Mouse (Mus musculus) intestine, embryonic 16.5 days (tissue): ENCODE data around the gene Sema3a. TPM values are rescaled to one million over a fixed set of nuclear protein-coding genes. Genes with fewer than 3 reads are reported as not detected.
"Not testable (repeated sequence)": the region's sequence is repeated elsewhere in the genome, so short reads cannot be mapped to it uniquely, and the experiment has no call there.

ENCODE experiments used
- ATAC-seq: fragments of 200-750 bp; cut with Nextera tagmentation; 2 replicates; pipeline ENCODE4 v1.8.0; 2017; ENCODE audit warnings: moderate TSS enrichment, moderate library complexity
- H3K27ac ChIP-seq: fragments of 300-500 bp; sonication (generic); 2 replicates; pipeline ENCODE4 v1.5.1; 2014; ENCODE audit warnings: mild to moderate bottlenecking, low read length
- H3K27me3 ChIP-seq: fragments of 300-500 bp; sonication (generic); replicated peaks from 2 replicates; pipeline ENCODE4 v1.6.1; 2014; ENCODE audit warnings: low read length, control low read depth, mixed read lengths; ENCODE audit not compliant: control insufficient read depth, insufficient read depth
- H3K36me3 ChIP-seq: fragments of 300-500 bp; sonication (generic); 2 replicates; pipeline ENCODE4 v1.6.1; 2014; ENCODE audit warnings: low read length, control low read depth; ENCODE audit not compliant: control insufficient read depth, insufficient read depth
- H3K4me1 ChIP-seq: fragments of 300-500 bp; sonication (generic); 2 replicates; pipeline ENCODE4 v1.6.1; 2014; ENCODE audit warnings: low read length, control low read depth, mixed read lengths; ENCODE audit not compliant: control insufficient read depth, insufficient read depth
- H3K4me2 ChIP-seq: fragments of 300-500 bp; sonication (generic); 2 replicates; pipeline ENCODE4 v1.6.1; 2014; ENCODE audit warnings: low read depth, low read length, control low read depth
- H3K4me3 ChIP-seq: fragments of 300-500 bp; sonication (generic); 2 replicates; pipeline ENCODE4 v1.5.1; 2014; ENCODE audit warnings: mild to moderate bottlenecking, low read length
- H3K9ac ChIP-seq: fragments of 300-500 bp; sonication (generic); 2 replicates; pipeline ENCODE4 v1.6.1; 2014; ENCODE audit warnings: low read depth, low read length
- H3K9me3 ChIP-seq: fragments of 300-500 bp; sonication (generic); 2 replicates; pipeline ENCODE4 v1.6.1; 2016; ENCODE audit warnings: low read length, control low read depth; ENCODE audit not compliant: control insufficient read depth
- WGBS: fragments of 180-500 bp; shearing (Covaris S2); extraction: QIAGEN DNeasy Blood & Tissue Kit; methylation state at CpG from one replicate; pipeline ENCODE4 v1.1.7; 2014; 5-methylcytosine and 5-hydroxymethylcytosine counted together
- polyA plus RNA-seq: library from polyadenylated mRNA; unstranded; fragments of >200 nt; fragmentation: Nextera tagmentation; extraction: Ambion mirVana; gene quantifications from 2 replicates; pipeline ENCODE4 v1.2.1, GENCODE M21; 2015

The Sema3a gene
- polyA plus RNA-seq, 1 experiment from 2014 or later, result 11.1 TPM

DNA sequence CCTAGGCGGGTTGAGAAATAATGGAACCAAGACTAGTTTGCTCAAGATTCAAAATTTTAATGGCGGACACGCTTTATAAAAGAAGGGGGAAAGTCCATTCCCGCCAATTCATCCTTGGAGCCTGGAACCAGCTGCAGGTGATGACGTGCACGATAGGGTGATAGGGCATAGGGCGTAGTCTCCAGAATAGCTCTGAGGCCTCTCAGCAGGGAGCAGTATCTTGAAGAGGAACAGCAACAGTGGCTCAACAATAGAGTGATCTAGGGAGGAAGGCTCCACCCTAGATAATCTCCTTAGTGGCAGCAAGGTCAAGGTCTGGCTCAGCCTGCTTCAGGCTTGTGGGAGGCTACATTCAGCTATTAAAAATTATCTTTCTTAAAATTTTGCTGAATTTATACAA, 489.4 kb downstream of the Sema3a start:
- not testable (repeated sequence) for H3K4me1 ChIP-seq, H3K27me3 ChIP-seq, ATAC-seq, H3K9ac ChIP-seq, H3K9me3 ChIP-seq, H3K27ac ChIP-seq, H3K4me2 ChIP-seq, H3K4me3 ChIP-seq, H3K36me3 ChIP-seq
- WGBS, result 87% methylated on average over 7 of the region's 7 CpGs

DNA sequence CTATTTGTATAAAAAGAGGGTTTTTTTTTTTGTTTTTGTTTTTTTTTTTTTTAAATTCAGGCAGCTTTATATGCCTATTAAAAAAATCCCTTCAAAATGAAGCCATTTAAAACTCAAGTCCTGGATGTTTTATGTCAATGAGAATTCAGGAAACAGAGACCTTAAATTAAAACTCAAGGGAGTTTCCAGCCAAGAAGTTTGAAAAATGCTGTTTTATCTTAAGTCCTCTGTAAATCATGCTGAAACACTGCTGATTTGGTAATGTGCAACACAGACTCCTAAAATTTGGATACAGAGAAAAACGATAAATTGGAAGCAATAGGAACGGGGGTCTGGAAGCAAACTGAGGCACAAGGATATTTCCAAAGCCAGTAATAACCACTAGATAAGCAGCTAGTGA, 490.7 kb downstream of the Sema3a start:
- no peak for ATAC-seq
- WGBS, result 74% methylated on average over 2 of the region's 2 CpGs

DNA sequence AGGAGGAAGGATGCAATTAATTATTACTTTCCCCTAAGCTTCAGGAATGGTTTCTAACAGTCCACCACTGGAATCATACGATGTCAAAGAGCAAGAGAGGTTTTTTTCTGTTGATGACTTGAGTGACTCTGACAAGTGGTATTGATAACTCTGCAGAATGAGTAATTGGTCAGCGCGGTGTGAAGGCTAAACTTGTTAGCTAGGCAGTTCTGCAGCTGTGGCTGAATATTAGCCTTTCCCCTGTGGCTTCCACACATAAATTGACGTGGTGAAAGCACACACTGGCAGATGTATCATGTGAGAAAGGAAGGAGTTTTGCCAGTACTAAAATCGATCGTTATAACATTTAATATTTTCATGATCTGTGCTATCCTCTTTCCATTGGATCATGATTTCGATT, 497.4 kb downstream of the Sema3a start:
- no peaks in the 10 kb centered on the region for H3K27me3 ChIP-seq
- no peak overlapping the region for H3K27ac ChIP-seq
- WGBS, result 79% methylated on average over 7 of the region's 7 CpGs
- no peaks in the 10 kb centered on the region for H3K36me3 ChIP-seq
- no peak for ATAC-seq
- H3K9ac ChIP-seq, result no peak overlapping the region
- no peak overlapping the region for H3K4me2 ChIP-seq
- H3K4me1 ChIP-seq, result no peaks in the 10 kb centered on the region
- no peak overlapping the region for H3K4me3 ChIP-seq
- no peaks in the 10 kb centered on the region for H3K9me3 ChIP-seq

More for the DNA sequence above, 490.7 kb downstream of the Sema3a start:
- no peaks in the 10 kb centered on the region for H3K9me3 ChIP-seq
- H3K4me3 ChIP-seq, result no peak overlapping the region
- no peaks in the 10 kb centered on the region for H3K27me3 ChIP-seq
- no peak overlapping the region for H3K27ac ChIP-seq
- H3K36me3 ChIP-seq, result no peaks in the 10 kb centered on the region
- no peak overlapping the region for H3K9ac ChIP-seq
- H3K4me1 ChIP-seq, result no peaks in the 10 kb centered on the region
- H3K4me2 ChIP-seq, result no peak overlapping the region

DNA sequence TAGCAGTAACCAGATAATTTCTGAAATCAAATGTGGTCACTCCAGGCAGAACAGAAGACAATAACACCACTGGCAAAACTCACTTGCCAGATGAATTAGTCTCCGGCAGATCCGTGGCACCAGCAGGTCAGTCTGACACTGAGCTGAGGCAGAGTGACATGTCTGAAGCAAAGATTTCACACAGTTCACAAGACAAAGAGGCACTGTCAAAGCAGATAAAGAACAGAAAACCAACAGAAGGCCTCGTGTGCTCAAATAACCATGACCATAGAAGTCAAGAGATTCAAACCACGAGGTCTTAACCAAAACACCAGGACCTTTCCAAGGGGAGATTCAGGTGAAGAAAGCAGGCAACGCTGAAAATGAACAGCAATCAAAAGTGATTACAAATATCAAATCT, 499.5 kb downstream of the Sema3a start:
- no peak overlapping the region for H3K9ac ChIP-seq
- H3K9me3 ChIP-seq, result no peaks in the 10 kb centered on the region
- H3K4me2 ChIP-seq, result no peak overlapping the region
- no peak for ATAC-seq
- H3K27me3 ChIP-seq, result no peaks in the 10 kb centered on the region
- H3K4me3 ChIP-seq, result no peak overlapping the region
- no peak overlapping the region for H3K27ac ChIP-seq
- H3K4me1 ChIP-seq, result no peaks in the 10 kb centered on the region
- WGBS, result 57% methylated on average over 5 of the region's 5 CpGs
- no peaks in the 10 kb centered on the region for H3K36me3 ChIP-seq

DNA sequence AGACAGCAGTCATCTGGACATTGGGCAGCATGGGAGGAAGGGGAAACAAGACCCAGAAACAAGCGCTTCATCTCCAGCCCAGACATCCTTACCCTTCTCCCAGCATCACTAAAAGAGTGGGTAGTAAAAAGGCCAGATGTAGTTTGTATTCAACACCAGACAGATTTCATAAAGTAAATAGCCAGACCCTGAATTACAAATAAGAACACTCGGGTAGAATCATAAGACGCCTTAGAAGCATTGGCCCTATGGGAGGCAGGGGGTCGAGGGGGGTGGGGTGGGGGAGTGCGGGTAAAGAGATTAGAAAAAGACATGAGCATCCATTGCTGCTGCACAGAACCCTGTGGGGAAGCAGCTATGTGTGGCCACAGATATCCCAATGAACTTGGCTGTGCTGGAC, 500.9 kb downstream of the Sema3a start:
- H3K27ac ChIP-seq, result no peak overlapping the region
- H3K9ac ChIP-seq, result no peak overlapping the region
- no peak overlapping the region for H3K4me3 ChIP-seq
- H3K27me3 ChIP-seq, result no peaks in the 10 kb centered on the region
- no peak overlapping the region for H3K4me2 ChIP-seq
- H3K36me3 ChIP-seq, result no peaks in the 10 kb centered on the region
- no peaks in the 10 kb centered on the region for H3K4me1 ChIP-seq
- ATAC-seq, result no peak
- no peaks in the 10 kb centered on the region for H3K9me3 ChIP-seq
- WGBS, result 66% methylated on average over 5 of the region's 5 CpGs

DNA sequence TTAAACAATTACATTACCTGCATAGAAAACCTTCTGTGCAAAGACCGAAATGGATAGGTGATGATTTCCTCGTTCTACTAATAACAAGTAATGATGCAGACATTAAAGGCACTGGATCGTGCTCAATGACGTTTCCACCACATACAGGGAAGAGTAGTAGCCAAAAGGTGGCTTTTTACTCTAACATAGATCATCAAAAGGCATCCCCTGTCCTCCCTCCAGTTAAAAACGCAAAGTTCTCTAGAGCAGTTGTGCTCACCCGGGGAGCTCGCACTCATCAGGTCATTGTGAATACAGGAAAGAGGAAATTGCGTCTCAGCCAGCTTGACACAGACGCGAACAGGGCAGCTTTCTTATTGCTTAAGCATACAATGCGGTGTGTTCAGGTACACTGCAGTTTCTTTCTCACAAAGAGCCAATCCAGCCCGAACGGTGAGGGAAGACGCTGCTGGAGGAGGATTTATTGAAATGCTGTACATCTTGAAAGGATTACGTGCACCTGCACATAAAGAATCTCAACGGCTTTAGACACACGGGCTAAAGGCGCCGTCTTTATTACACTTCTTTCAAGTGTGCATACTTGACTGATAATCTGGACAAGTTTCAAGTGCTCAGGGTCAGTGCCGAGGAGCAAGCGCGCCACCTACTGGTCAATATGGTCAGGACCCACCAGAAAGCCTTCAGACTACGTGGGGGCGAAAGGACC, 503.5 kb downstream of the Sema3a start:
- peak; percentile 98 for ATAC-seq
- Histone ChIP-seq H3K27me3 (no peaks in the 10 kb centered on the region), H3K9ac (peak overlapping the region; percentile 56; the same call in 1 of the 2 replicates), H3K27ac (no peak overlapping the region), H3K4me1 (no peaks in the 10 kb centered on the region), H3K9me3 (no peaks in the 10 kb centered on the region), H3K4me2 (peak overlapping the region; percentile 75), H3K4me3 (peak overlapping the region; percentile 56), H3K36me3 (no peaks in the 10 kb centered on the region)
- 9% methylated on average over 24 of the region's 24 CpGs for WGBS

DNA sequence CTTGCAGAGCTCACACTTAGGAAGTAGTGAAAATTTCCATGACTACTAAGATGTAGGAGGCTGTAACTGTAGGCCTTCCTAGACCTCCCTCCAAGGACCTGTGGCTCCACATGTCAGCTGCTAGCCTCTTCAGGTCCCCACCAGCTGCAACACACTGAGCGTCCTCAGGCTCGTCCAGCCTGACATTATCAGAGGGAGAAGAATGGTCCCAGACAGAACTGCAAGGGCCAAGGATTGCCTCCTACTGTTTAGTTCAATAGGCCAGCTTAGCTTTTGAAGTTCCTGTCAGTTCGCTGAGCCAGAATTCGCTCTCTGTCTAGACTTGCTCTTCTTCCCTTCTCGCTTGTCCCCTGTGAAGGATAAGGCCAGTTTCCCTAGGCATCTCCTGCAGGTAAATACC, 504.7 kb downstream of the Sema3a start:
- no peak overlapping the region for H3K27ac ChIP-seq
- H3K36me3 ChIP-seq, result no peaks in the 10 kb centered on the region
- H3K4me2 ChIP-seq, result no peak overlapping the region
- H3K9me3 ChIP-seq, result no peaks in the 10 kb centered on the region
- no peak for ATAC-seq
- no peaks in the 10 kb centered on the region for H3K4me1 ChIP-seq
- H3K9ac ChIP-seq, result no peak overlapping the region
- no peak overlapping the region for H3K4me3 ChIP-seq
- 43% methylated on average over 5 of the region's 5 CpGs for WGBS
- no peaks in the 10 kb centered on the region for H3K27me3 ChIP-seq

DNA sequence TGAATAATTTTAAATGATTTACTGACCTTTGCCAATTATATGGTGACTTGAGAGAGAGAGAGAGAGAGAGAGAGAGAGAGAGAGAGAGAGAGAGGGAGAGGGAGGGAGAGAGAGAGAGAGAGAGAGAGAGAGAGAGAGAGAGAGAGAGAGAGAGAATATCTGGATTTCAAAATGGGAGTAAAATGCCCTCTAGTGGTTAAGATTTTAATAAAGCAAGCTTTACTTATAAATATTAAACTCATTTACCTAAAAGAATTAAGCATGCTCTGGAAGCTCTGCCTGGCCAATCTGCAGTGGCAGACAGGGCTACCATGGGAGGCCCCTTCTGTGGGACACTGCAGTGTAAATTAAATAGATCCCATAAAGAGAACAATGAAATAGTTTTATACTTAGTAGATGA, 505.5 kb downstream of the Sema3a start:
- H3K27me3 ChIP-seq, result no peaks in the 10 kb centered on the region
- no peaks in the 10 kb centered on the region for H3K36me3 ChIP-seq
- no peaks in the 10 kb centered on the region for H3K4me1 ChIP-seq
- no peak overlapping the region for H3K4me3 ChIP-seq
- no peaks in the 10 kb centered on the region for H3K9me3 ChIP-seq
- no peak overlapping the region for H3K4me2 ChIP-seq
- no peak overlapping the region for H3K9ac ChIP-seq
- no peak for ATAC-seq
- no peak overlapping the region for H3K27ac ChIP-seq

DNA sequence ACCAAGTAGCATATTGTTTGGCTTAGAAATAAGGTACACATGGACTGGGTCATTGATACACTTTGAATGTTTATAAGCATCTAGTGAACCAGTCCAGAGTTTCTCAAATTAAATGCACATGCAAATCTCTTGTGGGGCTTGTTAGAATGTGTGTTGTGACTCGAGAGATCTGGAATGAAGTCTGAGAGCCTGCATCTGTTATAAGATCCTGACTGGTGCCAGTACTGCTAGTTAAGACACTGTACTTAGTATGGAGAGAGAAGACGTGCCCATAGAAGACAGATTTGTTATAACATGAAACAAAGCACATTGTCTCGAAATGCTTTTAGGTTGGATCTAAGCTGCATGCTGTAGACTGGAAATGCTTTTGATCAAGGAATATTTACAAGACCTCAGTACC, 511.0 kb downstream of the Sema3a start:
- WGBS, result 50% methylated on average over 3 of the region's 3 CpGs
- Histone ChIP-seq H3K9ac (no peak overlapping the region), H3K27me3 (no peaks in the 10 kb centered on the region), H3K4me2 (no peak overlapping the region), H3K9me3 (no peaks in the 10 kb centered on the region), H3K27ac (no peak overlapping the region), H3K36me3 (no peaks in the 10 kb centered on the region), H3K4me1 (no peaks in the 10 kb centered on the region), H3K4me3 (no peak overlapping the region)
- ATAC-seq, result no peak
